Mouse (Mus musculus): ENCODE measurements at regions not wholly inside any gene's neighbourhood (a gene's known extent, or its start where the extent isn't known, plus 50 kb on each side); places are given as distances from the start of the nearest gene placed in this dataset.

GRCm38 (mm10) chr3:140707591-140708131 is 504.5 kb downstream of the Pdha2 start:
- WGBS: 76% methylated on average over 3 of the region's 3 CpGs
- no peak overlapping the region for H3K27ac ChIP-seq

GRCm38 (mm10) chr3:140706725-140707124 is 505.4 kb downstream of the Pdha2 start:
- H3K4me2 ChIP-seq (replicated peaks): 0 out of 2 replicates have a peak overlapping the region, but pooled peaks have one; percentile 1
- DNase-seq (ENCODE audit: low spot score): no peak

More at GRCm38 (mm10) chr3:140707591-140708131, 504.5 kb downstream of the Pdha2 start:
- Histone ChIP-seq H3K9ac (no peak overlapping the region), H3K27me3 (ENCODE audit: control insufficient read depth, insufficient read depth, low read length) (no peaks in the 10 kb centered on the region), H3K36me3 (replicated peaks; ENCODE audit: control insufficient read depth, insufficient read depth) (no peaks in the 10 kb centered on the region), H3K4me3 (replicated peaks; ENCODE audit: low read length) (no peak overlapping the region), H3K9me3 (ENCODE audit: control insufficient read depth, low read length) (no peaks in the 10 kb centered on the region), H3K4me1 (replicated peaks; ENCODE audit: control insufficient read depth, insufficient read depth, low read length) (no peaks in the 10 kb centered on the region; the same call in 1 of the 2 replicates), H3K4me2 (replicated peaks) (no peak overlapping the region)
- ATAC-seq (ENCODE audit: low FRiP score): no peak
- no peak for DNase-seq (ENCODE audit: low spot score)

GRCm38 (mm10) chr3:140705536-140705935 is 506.6 kb downstream of the Pdha2 start:
- no peaks in the 10 kb centered on the region for H3K36me3 ChIP-seq (replicated peaks; ENCODE audit: control insufficient read depth, insufficient read depth)
- DNase-seq (ENCODE audit: low spot score): no peak
- no peak for ATAC-seq (ENCODE audit: low FRiP score)
- H3K4me1 ChIP-seq (replicated peaks; ENCODE audit: control insufficient read depth, insufficient read depth, low read length): no peaks in the 10 kb centered on the region; the same call in 1 of the 2 replicates
- no peak overlapping the region for H3K4me2 ChIP-seq (replicated peaks)
- H3K27me3 ChIP-seq (ENCODE audit: control insufficient read depth, insufficient read depth, low read length): no peaks in the 10 kb centered on the region
- WGBS: 62% methylated on average over 3 of the region's 3 CpGs
- H3K9ac ChIP-seq: no peak overlapping the region
- H3K27ac ChIP-seq: no peak overlapping the region
- no peaks in the 10 kb centered on the region for H3K9me3 ChIP-seq (ENCODE audit: control insufficient read depth, low read length)
- H3K4me3 ChIP-seq (replicated peaks; ENCODE audit: low read length): no peak overlapping the region

More at GRCm38 (mm10) chr3:140706725-140707124, 505.4 kb downstream of the Pdha2 start:
- Histone ChIP-seq H3K4me1 (replicated peaks; ENCODE audit: control insufficient read depth, insufficient read depth, low read length) (no peaks in the 10 kb centered on the region; the same call in 1 of the 2 replicates), H3K36me3 (replicated peaks; ENCODE audit: control insufficient read depth, insufficient read depth) (no peaks in the 10 kb centered on the region), H3K27me3 (ENCODE audit: control insufficient read depth, insufficient read depth, low read length) (no peaks in the 10 kb centered on the region), H3K4me3 (replicated peaks; ENCODE audit: low read length) (no peak overlapping the region), H3K9ac (no peak overlapping the region), H3K9me3 (ENCODE audit: control insufficient read depth, low read length) (no peaks in the 10 kb centered on the region), H3K27ac (0 out of 2 replicates have a peak overlapping the region, but pooled peaks have one; percentile 11)
- ATAC-seq (ENCODE audit: low FRiP score): peak; percentile 60; the same call in 1 of the 2 replicates
- 60% methylated on average over 4 of the region's 4 CpGs for WGBS

GRCm38 (mm10) chr3:140702929-140703328 is 509.2 kb downstream of the Pdha2 start:
- 74% methylated on average over 5 of the region's 5 CpGs for WGBS
- Histone ChIP-seq H3K36me3 (replicated peaks; ENCODE audit: control insufficient read depth, insufficient read depth) (no peaks in the 10 kb centered on the region), H3K4me3 (replicated peaks; ENCODE audit: low read length) (no peak overlapping the region), H3K27me3 (ENCODE audit: control insufficient read depth, insufficient read depth, low read length) (no peaks in the 10 kb centered on the region), H3K9me3 (ENCODE audit: control insufficient read depth, low read length) (no peaks in the 10 kb centered on the region), H3K27ac (no peak overlapping the region), H3K4me2 (replicated peaks) (no peak overlapping the region), H3K9ac (no peak overlapping the region), H3K4me1 (replicated peaks; ENCODE audit: control insufficient read depth, insufficient read depth, low read length) (no peaks in the 10 kb centered on the region; the same call in 1 of the 2 replicates)
- ATAC-seq (ENCODE audit: low FRiP score) (no peak), DNase-seq (ENCODE audit: low spot score) (no peak)

GRCm38 (mm10) chr3:140702271-140702681 is 509.9 kb downstream of the Pdha2 start:
- Histone ChIP-seq H3K9me3 (ENCODE audit: control insufficient read depth, low read length) (no peaks in the 10 kb centered on the region), H3K4me3 (replicated peaks; ENCODE audit: low read length) (no peak overlapping the region), H3K27ac (no peak overlapping the region), H3K4me2 (replicated peaks) (no peak overlapping the region), H3K36me3 (replicated peaks; ENCODE audit: control insufficient read depth, insufficient read depth) (no peaks in the 10 kb centered on the region), H3K9ac (no peak overlapping the region), H3K27me3 (ENCODE audit: control insufficient read depth, insufficient read depth, low read length) (no peaks in the 10 kb centered on the region), H3K4me1 (replicated peaks; ENCODE audit: control insufficient read depth, insufficient read depth, low read length) (no peaks in the 10 kb centered on the region; the same call in 1 of the 2 replicates)
- no peak for ATAC-seq (ENCODE audit: low FRiP score)
- no peak for DNase-seq (ENCODE audit: low spot score)
- WGBS: 90% methylated on average over 6 of the region's 6 CpGs

- Histone ChIP-seq H3K4me3 (replicated peaks; ENCODE audit: low read length) (no peak overlapping the region), H3K4me2 (replicated peaks) (no peak overlapping the region), H3K9ac (no peak overlapping the region), H3K9me3 (ENCODE audit: control insufficient read depth, low read length) (no peaks in the 10 kb centered on the region), H3K4me1 (replicated peaks; ENCODE audit: control insufficient read depth, insufficient read depth, low read length) (no peaks in the 10 kb centered on the region), H3K27me3 (ENCODE audit: control insufficient read depth, insufficient read depth, low read length) (no peaks in the 10 kb centered on the region), H3K36me3 (replicated peaks; ENCODE audit: control insufficient read depth, insufficient read depth) (no peaks in the 10 kb centered on the region), H3K27ac (no peak overlapping the region)
- WGBS: 10% methylated on average over 3 of the region's 3 CpGs
- ATAC-seq (ENCODE audit: low FRiP score) (no peak), DNase-seq (ENCODE audit: low spot score) (no peak)
These were observed 514.9 kb downstream of the Pdha2 start for GRCm38 (mm10) chr3:140697295-140697694.

- ATAC-seq (ENCODE audit: low FRiP score): no peak
- no peak overlapping the region for H3K9ac ChIP-seq
- no peak overlapping the region for H3K4me2 ChIP-seq (replicated peaks)
- no peaks in the 10 kb centered on the region for H3K4me1 ChIP-seq (replicated peaks; ENCODE audit: control insufficient read depth, insufficient read depth, low read length)
- H3K9me3 ChIP-seq (ENCODE audit: control insufficient read depth, low read length): no peaks in the 10 kb centered on the region
- WGBS: 70% methylated on average over 3 of the region's 3 CpGs
- DNase-seq (ENCODE audit: low spot score): no peak
- H3K4me3 ChIP-seq (replicated peaks; ENCODE audit: low read length): no peak overlapping the region
- H3K36me3 ChIP-seq (replicated peaks; ENCODE audit: control insufficient read depth, insufficient read depth): no peaks in the 10 kb centered on the region
- no peaks in the 10 kb centered on the region for H3K27me3 ChIP-seq (ENCODE audit: control insufficient read depth, insufficient read depth, low read length)
- H3K27ac ChIP-seq: no peak overlapping the region
These were observed 529.4 kb downstream of the Pdha2 start for GRCm38 (mm10) chr3:140682794-140683193.

GRCm38 (mm10) chr3:140645785-140646388 is 566.3 kb downstream of the Pdha2 start:
- Histone ChIP-seq H3K9ac (no peak overlapping the region), H3K36me3 (replicated peaks; ENCODE audit: control insufficient read depth, insufficient read depth) (no peaks in the 10 kb centered on the region), H3K9me3 (ENCODE audit: control insufficient read depth, low read length) (no peaks in the 10 kb centered on the region), H3K27me3 (ENCODE audit: control insufficient read depth, insufficient read depth, low read length) (no peaks in the 10 kb centered on the region), H3K4me3 (replicated peaks; ENCODE audit: low read length) (no peak overlapping the region), H3K4me1 (replicated peaks; ENCODE audit: control insufficient read depth, insufficient read depth, low read length) (no peaks in the 10 kb centered on the region), H3K4me2 (replicated peaks) (no peak overlapping the region), H3K27ac (no peak overlapping the region)
- WGBS: 34% methylated on average over 9 of the region's 9 CpGs
- DNase-seq (ENCODE audit: low spot score) (no peak), ATAC-seq (ENCODE audit: low FRiP score) (no peak; the same call in 1 of the 2 replicates)

GRCm38 (mm10) chr3:140619885-140620284 is 592.3 kb downstream of the Pdha2 start:
- no peak for ATAC-seq (ENCODE audit: low FRiP score)
- DNase-seq (ENCODE audit: low spot score): no peak
- H3K4me1 ChIP-seq (replicated peaks; ENCODE audit: control insufficient read depth, insufficient read depth, low read length): no peaks in the 10 kb centered on the region
- no peak overlapping the region for H3K4me3 ChIP-seq (replicated peaks; ENCODE audit: low read length)
- no peaks in the 10 kb centered on the region for H3K27me3 ChIP-seq (ENCODE audit: control insufficient read depth, insufficient read depth, low read length)
- no peaks in the 10 kb centered on the region for H3K36me3 ChIP-seq (replicated peaks; ENCODE audit: control insufficient read depth, insufficient read depth)
- no peak overlapping the region for H3K4me2 ChIP-seq (replicated peaks)
- H3K9ac ChIP-seq: no peak overlapping the region
- H3K27ac ChIP-seq: no peak overlapping the region
- H3K9me3 ChIP-seq (ENCODE audit: control insufficient read depth, low read length): no peaks in the 10 kb centered on the region
- 85% methylated on average over 3 of the region's 3 CpGs for WGBS
